Mouse (Mus musculus) spleen, adult 18-20 months (tissue): ENCODE measurements at regions not wholly inside any gene's neighbourhood (a gene's known extent, or its start where the extent isn't known, plus 50 kb on each side); places are given as distances from the start of the nearest gene placed in this dataset.

Source experiments
- DNase-seq, 2 experiments: peaks; one replicate each; pipeline ENCODE4 v3.0.0; 2022; ENCODE audit warnings: mixed read lengths in 2 of 2

GRCm38 (mm10) chr10:17102065-17102464, 621.0 kb upstream of the Cited2 start:
- no peak for DNase-seq

GRCm38 (mm10) chr10:17103416-17103815, 619.6 kb upstream of the Cited2 start:
- DNase-seq = no peak

GRCm38 (mm10) chr10:17106831-17107230, 616.2 kb upstream of the Cited2 start:
- DNase-seq = no peak

GRCm38 (mm10) chr10:17111071-17111470, 611.9 kb upstream of the Cited2 start:
- DNase-seq = no peak

GRCm38 (mm10) chr10:17114805-17115204, 608.2 kb upstream of the Cited2 start:
- no peak for DNase-seq

- no peak for DNase-seq
Observed at GRCm38 (mm10) chr10:17129391-17130163, 593.4 kb upstream of the Cited2 start.

- DNase-seq = no peak
Observed at GRCm38 (mm10) chr10:17130661-17131060, 592.4 kb upstream of the Cited2 start.

GRCm38 (mm10) chr10:17131763-17132162, 591.3 kb upstream of the Cited2 start:
- DNase-seq = no peak

- DNase-seq = no peak
Observed at GRCm38 (mm10) chr10:17175385-17175784, 547.6 kb upstream of the Cited2 start.

- DNase-seq = no peak
Observed at GRCm38 (mm10) chr10:17177054-17177453, 546.0 kb upstream of the Cited2 start.

- DNase-seq = no peak
Observed at GRCm38 (mm10) chr10:17177503-17178278, 545.3 kb upstream of the Cited2 start.

GRCm38 (mm10) chr10:17178627-17179026, 544.4 kb upstream of the Cited2 start:
- DNase-seq = no peak

GRCm38 (mm10) chr10:17184418-17184817, 538.6 kb upstream of the Cited2 start:
- no peak for DNase-seq

- no peak for DNase-seq
Observed at GRCm38 (mm10) chr10:17196205-17196604, 526.8 kb upstream of the Cited2 start.

GRCm38 (mm10) chr10:17196636-17197035, 526.4 kb upstream of the Cited2 start:
- DNase-seq = no peak

GRCm38 (mm10) chr10:17200524-17201426, 522.2 kb upstream of the Cited2 start:
- DNase-seq = peak in 1 of 2 experiments; percentile 10

- no peak for DNase-seq
Observed at GRCm38 (mm10) chr10:17201427-17201745, 521.6 kb upstream of the Cited2 start.

GRCm38 (mm10) chr10:17202556-17203415, 520.2 kb upstream of the Cited2 start:
- no peak for DNase-seq

GRCm38 (mm10) chr10:17203416-17204110, 519.5 kb upstream of the Cited2 start:
- no peak for DNase-seq

- DNase-seq = no peak
Observed at GRCm38 (mm10) chr10:17204153-17204552, 518.9 kb upstream of the Cited2 start.

- DNase-seq = no peak
Observed at GRCm38 (mm10) chr10:17212551-17213309, 510.3 kb upstream of the Cited2 start.
